Comparison of ENCODE assay signal across 13 mouse cellular contexts in the genomic region with DNA sequence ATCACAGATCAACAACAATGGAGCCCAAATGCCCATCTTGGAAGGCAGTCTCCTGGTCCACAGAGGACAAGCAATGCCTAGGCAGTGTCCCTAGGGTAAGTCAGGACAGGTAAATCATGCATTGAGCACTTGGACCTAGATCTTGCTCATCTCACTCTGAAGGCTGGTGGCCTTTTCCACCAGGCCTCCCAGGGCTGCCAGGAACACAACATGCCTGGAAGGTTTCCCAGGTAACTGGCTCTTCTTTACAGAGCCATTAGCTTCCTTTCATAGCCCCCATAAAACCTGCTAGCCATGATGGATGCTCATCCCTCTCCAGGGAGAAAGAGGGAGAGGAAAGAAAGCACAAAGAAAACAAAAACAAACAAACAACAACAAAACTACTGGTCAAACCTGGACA. TPM values are rescaled to one million over a fixed set of nuclear protein-coding genes. Genes with fewer than 3 reads are reported as not detected.
DNase-seq lines count a peak whose midpoint lies in the region; ATAC-seq and TF ChIP-seq lines count a peak whose summit lies in the region.
"Had no signal": no experiment of that assay in that cellular context is flagged by ENCODE, and none has a peak within 500 bp of the region (broad histone marks: within the 10 kb centered on the region; RNA-seq: fewer than 3 reads in every experiment).

No protein-coding gene starts in this region.

- ATAC-seq in midbrain, embryonic 13.5 days = no peak
- ATAC-seq in heart, postnatal 0 days (ENCODE audit: insufficient read depth, low read depth) = no peak
- ATAC-seq: CD4-positive, CD25-positive, alpha-beta regulatory T cell, adult 4 months; liver, postnatal 0 days; midbrain, embryonic 15.5 days had no signal

- no peaks in the 10 kb centered on the region for H3K27me3 ChIP-seq in midbrain, embryonic 13.5 days
- H3K27me3 ChIP-seq in midbrain, embryonic 10.5 days (ENCODE audit: low read depth, poor library complexity, severe bottlenecking) = no peaks in the 10 kb centered on the region
- no peaks in the 10 kb centered on the region for H3K27me3 ChIP-seq in heart, postnatal 0 days (ENCODE audit: control insufficient read depth, insufficient read depth, low read length)
- H3K27me3 ChIP-seq: midbrain, embryonic 15.5 days had no signal

- no peaks in the 10 kb centered on the region for H3K36me3 ChIP-seq in midbrain, embryonic 13.5 days
- H3K36me3 ChIP-seq in midbrain, embryonic 10.5 days = no peaks in the 10 kb centered on the region
- no peaks in the 10 kb centered on the region for H3K36me3 ChIP-seq in heart, postnatal 0 days (replicated peaks; ENCODE audit: control insufficient read depth, insufficient read depth, low read length)
- H3K36me3 ChIP-seq: midbrain, embryonic 15.5 days had no signal

- peaks cover 71% of the 10 kb centered on the region for H3K4me1 ChIP-seq in midbrain, embryonic 13.5 days (replicated peaks)
- H3K4me1 ChIP-seq in midbrain, embryonic 10.5 days = peaks cover 62% of the 10 kb centered on the region
- peaks cover 75% of the 10 kb centered on the region for H3K4me1 ChIP-seq in heart, postnatal 0 days (ENCODE audit: control insufficient read depth, insufficient read depth)
- peaks cover 79% of the 10 kb centered on the region for H3K4me1 ChIP-seq in olfactory bulb, adult 2 months (ENCODE audit: control insufficient read depth, insufficient read depth, low read length)

- H3K4me2 ChIP-seq in midbrain, embryonic 13.5 days (replicated peaks) = no peak overlapping the region
- no peak overlapping the region for H3K4me2 ChIP-seq in heart, postnatal 0 days (ENCODE audit: low read depth, low read length)
- H3K4me2 ChIP-seq: midbrain, embryonic 15.5 days had no signal

- H3K4me3 ChIP-seq in gastrocnemius, adult 2 months = no peak overlapping the region
- no peak overlapping the region for H3K4me3 ChIP-seq in midbrain, embryonic 13.5 days (replicated peaks)
- H3K4me3 ChIP-seq in midbrain, embryonic 10.5 days = no peak overlapping the region
- no peak overlapping the region for H3K4me3 ChIP-seq in heart, postnatal 0 days (ENCODE audit: low read depth, low read length)
- no peak overlapping the region for H3K4me3 ChIP-seq in olfactory bulb, adult 2 months (ENCODE audit: insufficient read depth, low read depth, low read length)
- H3K4me3 ChIP-seq: midbrain, embryonic 15.5 days had no signal

- no peak for TF ChIP-seq EP300 in heart, postnatal 0 days (IDR thresholded peaks at IDR 0.05; ENCODE audit: low read depth)

- TF ChIP-seq CTCF in gastrocnemius, adult 2 months (IDR thresholded peaks at IDR 0.05) = no peak
- TF ChIP-seq CTCF in heart, postnatal 0 days (IDR thresholded peaks at IDR 0.05; ENCODE audit: low read depth) = no peak
- no peak for TF ChIP-seq CTCF in olfactory bulb, adult 2 months (IDR thresholded peaks at IDR 0.05; ENCODE audit: insufficient read depth, low read depth, low read length)

- H3K9ac ChIP-seq in midbrain, embryonic 13.5 days (replicated peaks) = no peak overlapping the region
- H3K9ac ChIP-seq in heart, postnatal 0 days (replicated peaks; ENCODE audit: low read depth, low read length) = no peak overlapping the region
- H3K9ac ChIP-seq: liver, postnatal 0 days; midbrain, embryonic 15.5 days had no signal

- intact Hi-C loops in gastrocnemius, adult 2 months (cut with DNase I) = no loop called here

- peak overlapping the region; percentile 84 for H3K27ac ChIP-seq in gastrocnemius, adult 2 months
- H3K27ac ChIP-seq in midbrain, embryonic 13.5 days = peak overlapping the region; percentile 66; the same call in 1 of the 2 replicates
- no peak overlapping the region; the same call in 1 of the 2 replicates for H3K27ac ChIP-seq in midbrain, embryonic 10.5 days (replicated peaks)
- peak overlapping the region; percentile 73; the same call in 1 of the 2 replicates for H3K27ac ChIP-seq in heart, postnatal 0 days (ENCODE audit: low read depth)
- H3K27ac ChIP-seq in olfactory bulb, adult 2 months (ENCODE audit: insufficient read depth, low read depth, low read length) = peak overlapping the region; percentile 94

- no peaks in the 10 kb centered on the region for H3K9me3 ChIP-seq in midbrain, embryonic 13.5 days
- no peaks in the 10 kb centered on the region for H3K9me3 ChIP-seq in midbrain, embryonic 10.5 days (replicated peaks)
- H3K9me3 ChIP-seq in heart, postnatal 0 days (replicated peaks; ENCODE audit: control insufficient read depth, low read length) = no peaks in the 10 kb centered on the region
- H3K9me3 ChIP-seq: midbrain, embryonic 15.5 days had no signal

- DNase-seq in gastrocnemius, adult 2 months = no peak
- no peak for DNase-seq in gastrocnemius, postnatal 25 days
- DNase-seq in midbrain, embryonic 10.5 days (ENCODE audit: low spot score) = no peak
- DNase-seq in heart, postnatal 0 days (ENCODE audit: low spot score) = no peak
- no peak for DNase-seq in urinary bladder, postnatal 25 days (ENCODE audit: low spot score)
- no peak for DNase-seq in urinary bladder, adult 2 months (ENCODE audit: low spot score)
- DNase-seq: gastrocnemius, postnatal 36 days; kidney, adult 2 months; liver, postnatal 0 days had no signal

- no peak for TF ChIP-seq POLR2A in olfactory bulb, adult 2 months (IDR thresholded peaks at IDR 0.05; ENCODE audit: insufficient read depth, low read depth, low read length)

RNA-seq across cellular contexts. Expression of gene Arl6ip4, which starts 50.9 kb away (rescaled TPM):
- total RNA-seq in gastrocnemius, adult 2 months (2021) = 10 to 100 TPM; 38.3 to 41.2 TPM
- 10 to 100 TPM; 36.0 to 40.9 TPM for total RNA-seq in gastrocnemius, postnatal 25 days (2021)
- 82.3 and 85.8 TPM in 2 replicates for polyA plus RNA-seq in midbrain, embryonic 13.5 days (2015; fragmentation: Nextera tagmentation; extraction: Ambion mirVana)
- polyA plus RNA-seq in midbrain, embryonic 10.5 days (2016; fragmentation: Nextera tagmentation; extraction: Ambion mirVana) = 123 and 132 TPM in 2 replicates
- total RNA-seq in heart, postnatal 0 days (2014; rRNA removed; ENCODE audit: low replicate concordance) = 12.2 and 18.0 TPM in 2 replicates
- polyA plus RNA-seq in heart, postnatal 0 days (2015; fragmentation: Nextera tagmentation; extraction: Ambion mirVana) = 70.7 and 76.9 TPM in 2 replicates
- polyA plus RNA-seq in olfactory bulb, adult 2 months (2012; ENCODE audit: insufficient read depth, insufficient read length, low replicate concordance, missing spikeins) = not detected in 2 replicates
- 62.5 and 67.0 TPM in 2 replicates for polyA plus RNA-seq in urinary bladder, adult 2 months (2012; rRNA removed)

RNA-seq across cellular contexts. Expression of gene Ogfod2, which starts 54.6 kb away (rescaled TPM):
- 10 to 100 TPM; 11.7 to 12.2 TPM for total RNA-seq in gastrocnemius, adult 2 months (2021)
- total RNA-seq in gastrocnemius, postnatal 25 days (2021) = 10 to 100 TPM; 10.0 to 10.4 TPM
- polyA plus RNA-seq in midbrain, embryonic 13.5 days (2015; fragmentation: Nextera tagmentation; extraction: Ambion mirVana) = 25.4 and 30.6 TPM in 2 replicates
- 18.1 TPM in 2 replicates for polyA plus RNA-seq in midbrain, embryonic 10.5 days (2016; fragmentation: Nextera tagmentation; extraction: Ambion mirVana)
- 37.6 and 55.1 TPM in 2 replicates for total RNA-seq in heart, postnatal 0 days (2014; rRNA removed; ENCODE audit: low replicate concordance)
- polyA plus RNA-seq in heart, postnatal 0 days (2015; fragmentation: Nextera tagmentation; extraction: Ambion mirVana) = 19.0 and 19.3 TPM in 2 replicates
- polyA plus RNA-seq in olfactory bulb, adult 2 months (2012; ENCODE audit: insufficient read depth, insufficient read length, low replicate concordance, missing spikeins) = not detected in 2 replicates
- polyA plus RNA-seq in urinary bladder, adult 2 months (2012; rRNA removed) = 24.8 and 32.2 TPM in 2 replicates
